Mouse (Mus musculus) liver, postnatal 0 days (tissue): ENCODE data around the gene Tnnt2.

Source experiments
- CTCF ChIP-seq: sonication (generic); IDR thresholded peaks from 2 replicates; pipeline ENCODE4 v1.5.1; 2016; ENCODE audit warnings: antibody characterized with exemption, low read depth
- EP300 ChIP-seq: IDR thresholded peaks from 2 replicates; pipeline ENCODE4 v1.6.1; 2016; ENCODE audit warnings: antibody characterized with exemption, low read depth, mild to moderate bottlenecking

- TF ChIP-seq CTCF (no peak), EP300 (no peak)
Observed at GRCm38 (mm10) chr1:135858533-135858932, 22.4 kb downstream of the Tnnt2 start.
